Mouse (Mus musculus) layer of hippocampus, postnatal 10 days (tissue): ENCODE results near the gene Tas1r2. TPM values are rescaled to one million over a fixed set of nuclear protein-coding genes. Genes with fewer than 3 reads are reported as not detected.

Source experiments
- DNase-seq, 2 experiments: peaks; one replicate each; pipeline ENCODE4 v3.0.0; 2021; ENCODE audit warnings: low spot score in 2 of 2
- total RNA-seq, 2 experiments: library from RNA; stranded (reverse); gene quantifications; 2 replicates each; pipeline ENCODE4 v1.2.3; 2021

Tas1r2 gene
- total RNA-seq, 2 experiments from 2014 or later, result not detected

DNA sequence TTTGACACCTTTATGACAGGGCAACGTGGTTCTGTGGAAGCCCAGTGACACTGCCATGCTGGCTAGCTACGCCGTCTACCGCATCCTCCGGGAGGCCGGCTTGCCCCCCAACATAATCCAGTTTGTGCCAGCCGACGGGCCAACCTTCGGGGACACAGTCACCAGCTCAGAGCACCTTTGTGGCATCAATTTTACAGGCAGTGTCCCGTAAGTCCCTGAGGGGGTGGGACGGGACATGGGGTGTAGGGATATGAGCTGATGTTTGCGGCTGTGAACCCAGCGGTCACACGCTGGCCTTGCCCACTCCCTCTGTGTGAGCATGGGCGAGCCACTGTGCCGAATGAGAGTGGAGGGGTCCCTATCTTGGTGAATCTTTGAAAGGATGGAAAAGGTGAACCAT, 15.0 kb upstream of the Tas1r2 start:
- DNase-seq, result no peak

DNA sequence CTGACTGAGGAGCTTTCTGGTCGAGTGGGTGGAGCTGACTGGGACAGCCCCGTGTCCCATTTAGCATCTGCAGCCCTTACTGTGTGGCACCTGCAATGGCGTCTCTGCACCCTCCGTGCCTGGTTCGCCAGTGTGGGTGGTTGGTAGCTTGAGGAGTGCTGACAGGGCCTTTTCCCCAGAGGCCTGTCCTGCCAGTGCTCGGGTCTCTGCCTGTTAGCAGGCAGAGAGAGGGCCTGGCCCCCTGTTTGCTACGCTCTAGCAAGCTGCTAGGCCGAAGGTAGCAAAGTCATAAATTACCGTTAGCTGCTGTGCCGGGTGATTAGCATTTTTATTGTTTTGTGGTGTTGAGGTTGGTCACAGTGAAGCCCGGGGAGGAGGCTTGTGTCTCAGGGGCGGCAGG, 13.5 kb upstream of the Tas1r2 start:
- DNase-seq, result no peak

DNA sequence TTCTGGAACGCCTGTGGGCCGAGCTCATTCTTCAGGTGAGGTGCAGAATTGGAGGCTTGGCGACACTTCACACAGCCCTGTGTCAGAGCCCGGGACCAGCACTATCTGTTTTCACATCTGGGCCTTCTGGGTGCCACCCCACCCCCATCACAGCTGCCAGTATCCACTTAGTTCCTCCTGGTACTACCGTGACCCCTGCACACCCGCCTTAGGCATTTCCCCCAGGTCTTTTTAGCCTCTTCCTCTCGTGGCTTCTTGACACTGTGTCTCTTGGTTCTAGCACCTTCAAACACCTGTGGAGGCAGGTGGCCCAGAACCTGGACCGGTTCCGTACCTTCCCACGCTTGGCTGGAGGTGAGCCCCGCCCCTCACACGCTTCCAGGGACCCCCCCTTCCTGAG, 13.0 kb upstream of the Tas1r2 start:
- DNase-seq, result no peak

DNA sequence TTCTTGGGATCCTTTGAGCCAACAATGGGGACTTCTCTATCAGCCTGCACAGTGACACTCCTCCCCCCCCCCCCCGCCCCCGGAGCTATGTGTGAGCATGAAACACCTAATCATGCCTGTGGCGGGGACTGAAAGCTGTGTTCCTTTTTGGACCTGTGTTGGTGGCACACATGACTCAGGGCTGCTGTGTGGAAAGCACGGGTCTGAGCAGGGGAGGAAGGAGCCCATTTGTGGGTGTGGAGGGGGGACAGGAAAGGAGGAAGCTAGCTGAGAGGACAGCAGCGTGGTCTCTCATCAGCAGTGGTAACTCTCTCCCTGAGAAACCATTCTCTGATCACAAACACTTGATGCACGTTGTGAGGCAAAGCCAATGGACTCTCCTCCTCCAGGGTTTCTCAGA, 12.6 kb upstream of the Tas1r2 start:
- DNase-seq, result no peak

DNA sequence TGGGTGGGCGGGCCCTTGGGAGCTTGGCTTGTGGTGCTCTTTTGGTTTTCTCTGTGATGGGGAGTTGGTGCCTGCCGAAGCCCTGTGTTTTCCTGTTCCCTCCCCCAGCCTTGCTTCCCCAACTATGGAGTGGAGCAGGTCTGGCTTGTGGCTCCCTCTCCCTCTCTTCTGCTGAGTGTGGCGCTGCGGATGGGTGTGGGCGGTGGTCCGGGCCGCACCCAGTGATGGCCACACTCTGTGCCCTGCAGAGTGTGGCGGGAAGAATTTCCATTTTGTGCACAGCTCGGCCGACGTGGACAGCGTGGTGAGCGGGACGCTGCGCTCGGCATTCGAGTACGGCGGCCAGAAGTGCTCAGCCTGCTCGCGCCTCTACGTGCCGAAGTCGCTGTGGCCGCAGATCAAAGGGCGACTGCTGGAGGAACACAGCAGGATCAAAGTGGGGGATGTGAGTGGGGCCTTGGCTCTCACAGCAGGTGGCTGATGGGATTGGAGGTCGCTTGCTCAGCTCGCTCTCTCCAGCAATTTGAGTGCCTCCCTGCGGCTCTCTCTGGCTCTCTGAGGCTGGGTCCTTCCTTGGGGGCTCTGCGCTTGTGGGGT, 11.4 kb upstream of the Tas1r2 start:
- DNase-seq, result no peak

DNA sequence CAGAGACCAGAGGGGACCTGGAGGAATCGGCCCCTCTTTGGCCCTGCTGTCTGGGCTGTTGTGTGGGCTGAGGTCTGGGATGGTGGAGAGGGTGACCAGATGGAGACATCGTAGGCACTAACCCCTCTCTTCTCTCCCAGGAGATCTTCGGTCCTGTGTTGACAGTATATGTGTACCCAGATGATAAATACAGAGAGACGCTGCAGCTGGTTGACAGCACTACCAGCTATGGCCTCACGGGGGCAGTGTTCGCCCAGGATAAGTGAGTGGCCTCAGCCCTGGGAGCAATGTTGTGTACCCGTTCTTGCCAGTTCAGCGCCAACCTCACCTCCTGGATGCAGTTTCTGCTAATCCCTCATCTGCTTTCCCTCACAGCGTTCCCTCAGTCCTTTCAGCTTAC, 9.4 kb upstream of the Tas1r2 start:
- peak; percentile 91 to 92 for DNase-seq

DNA sequence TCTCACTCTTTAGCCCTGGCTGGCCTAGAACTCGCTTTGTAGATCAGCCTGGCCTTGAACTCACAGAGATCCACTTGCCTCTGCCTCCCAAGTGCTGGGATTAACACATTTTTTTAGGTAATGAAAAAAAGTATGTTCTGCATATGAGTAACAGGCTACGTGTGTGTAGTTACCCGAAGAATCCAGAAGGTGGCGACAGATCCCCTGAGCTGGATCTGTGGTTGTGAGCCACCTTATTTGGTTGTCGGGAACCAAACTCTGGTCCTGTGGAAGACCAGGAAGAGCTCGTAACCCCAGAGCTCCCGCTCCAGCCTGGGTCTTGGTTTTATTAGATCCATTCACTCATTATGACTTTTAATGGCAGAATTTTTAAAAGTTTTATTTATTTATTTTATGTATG, 6.4 kb upstream of the Tas1r2 start:
- DNase-seq, result no peak

DNA sequence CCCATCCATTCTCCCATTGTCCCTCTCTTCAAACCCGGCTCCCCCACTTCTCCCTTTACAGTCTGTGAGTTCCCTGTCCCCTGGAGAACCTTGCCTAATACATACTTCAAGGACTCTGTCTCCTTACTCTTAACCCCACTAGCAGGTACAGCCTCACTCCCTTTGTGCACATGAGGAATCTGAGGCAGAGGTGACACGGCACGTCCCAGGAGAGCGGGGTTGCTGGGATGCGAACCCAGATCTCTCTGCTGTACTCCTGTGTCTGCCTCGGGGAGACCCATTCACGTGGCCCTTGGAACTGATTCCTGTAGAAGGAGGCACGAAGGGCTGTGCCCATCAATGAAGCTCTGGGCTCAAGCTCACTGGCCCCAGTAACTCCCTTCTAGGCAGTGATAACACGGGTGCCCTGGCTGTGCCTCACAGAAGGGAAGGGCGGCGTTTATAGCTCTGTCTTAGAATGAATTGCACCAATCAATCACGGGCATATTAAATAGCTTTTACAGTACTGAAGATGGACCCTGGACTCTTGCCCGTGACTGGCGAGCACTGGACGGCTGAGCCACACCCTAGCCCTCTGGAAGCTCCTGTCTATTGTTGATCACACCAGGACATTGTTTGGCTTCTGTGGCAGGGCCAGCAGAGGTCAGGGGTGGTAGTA, 3.1 kb upstream of the Tas1r2 start:
- DNase-seq, result no peak

DNA sequence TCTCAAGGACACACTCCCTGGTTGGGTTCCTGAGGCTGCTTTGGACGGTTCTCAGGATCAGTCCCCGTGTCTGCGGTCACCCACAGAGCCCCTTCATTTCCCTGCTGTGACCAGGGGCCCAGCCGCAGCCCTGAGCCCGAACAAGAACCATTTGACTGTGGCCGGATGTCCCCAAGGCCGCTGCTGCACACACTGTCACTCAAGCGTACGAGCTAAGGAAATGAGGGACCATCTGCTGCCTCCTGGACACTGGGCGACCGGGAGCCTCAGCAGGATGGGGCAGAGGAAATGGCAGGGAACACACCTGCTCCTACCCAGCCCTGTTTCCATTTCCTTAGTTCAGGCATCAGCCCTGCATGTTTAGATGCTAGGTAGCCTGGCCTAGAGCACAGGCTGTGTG, 2.4 kb upstream of the Tas1r2 start:
- DNase-seq, result no peak

DNA sequence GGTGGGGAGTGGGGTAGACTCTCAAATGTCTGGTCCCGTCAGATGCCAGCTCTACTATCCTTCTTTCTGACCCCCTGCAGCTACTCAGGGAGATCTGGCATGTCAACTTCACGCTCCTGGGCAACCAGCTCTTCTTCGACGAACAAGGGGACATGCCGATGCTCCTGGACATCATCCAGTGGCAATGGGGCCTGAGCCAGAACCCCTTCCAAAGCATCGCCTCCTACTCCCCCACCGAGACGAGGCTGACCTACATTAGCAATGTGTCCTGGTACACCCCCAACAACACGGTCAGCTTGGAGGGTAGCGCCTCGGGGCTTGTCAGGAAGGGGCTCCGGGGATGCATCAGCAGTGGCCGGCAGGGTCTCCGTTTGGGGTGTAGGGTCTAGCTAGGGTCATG, 8.6 kb downstream of the Tas1r2 start:
- peak in 1 of 2 experiments; percentile 29 for DNase-seq

DNA sequence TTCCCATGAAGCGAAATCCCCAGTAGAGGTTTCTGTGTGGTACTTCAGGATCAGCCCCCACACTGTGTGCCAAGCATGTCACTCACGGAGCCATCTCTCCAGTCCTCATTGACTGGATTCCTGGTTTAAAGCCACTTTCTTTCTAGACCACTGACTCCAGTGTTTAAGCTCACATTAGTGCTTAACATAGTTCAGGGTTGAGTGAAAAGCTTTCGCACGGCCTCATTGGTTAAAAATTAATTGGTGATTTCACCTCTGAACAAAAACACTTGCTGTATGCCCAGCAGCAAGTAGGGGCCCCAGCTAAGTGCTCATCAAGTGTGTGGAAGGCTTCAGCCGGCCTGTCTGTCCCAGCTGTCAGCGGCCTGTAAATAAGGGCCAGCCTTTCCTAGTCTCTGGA, 14.3 kb downstream of the Tas1r2 start:
- DNase-seq, result no peak

DNA sequence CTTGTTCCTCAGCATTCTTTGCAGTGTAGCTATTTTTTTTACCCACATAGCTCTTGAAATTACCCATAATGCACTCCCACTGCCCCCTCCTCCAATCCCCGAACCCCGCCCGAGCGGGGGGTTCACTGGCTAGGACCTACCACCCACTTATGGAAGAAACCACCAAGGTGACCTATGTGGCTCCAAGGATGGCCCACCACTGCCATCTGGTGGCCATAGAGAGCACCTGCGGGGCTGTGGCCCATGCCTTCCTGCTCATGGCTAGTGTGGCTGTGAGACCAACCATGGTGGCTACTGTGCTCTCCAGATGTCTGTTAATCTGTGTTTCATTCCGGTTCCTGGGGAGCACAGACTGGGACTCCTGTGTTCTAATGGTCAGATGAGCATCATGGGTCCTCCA, 16.5 kb downstream of the Tas1r2 start:
- peak; percentile 49 to 66 for DNase-seq

DNA sequence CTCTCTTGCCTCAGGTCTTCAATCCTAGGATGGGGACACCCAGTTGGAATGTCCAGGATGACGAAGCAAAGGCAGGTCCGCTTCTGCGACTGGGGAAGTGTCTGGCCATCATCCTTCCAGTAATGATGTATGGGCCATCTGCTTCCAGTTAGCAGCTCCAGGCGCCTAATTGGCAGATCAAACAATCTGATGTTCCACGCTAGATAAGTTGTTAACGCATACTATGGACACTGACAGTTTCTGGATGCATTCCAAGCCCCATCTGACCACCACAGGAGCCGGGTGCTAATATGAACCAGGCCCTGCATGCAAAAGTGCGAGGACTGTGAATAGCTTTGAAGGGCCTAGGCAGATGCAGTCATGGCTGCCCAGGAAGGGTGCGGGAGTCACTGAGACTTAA, 22.4 kb downstream of the Tas1r2 start:
- no peak for DNase-seq

DNA sequence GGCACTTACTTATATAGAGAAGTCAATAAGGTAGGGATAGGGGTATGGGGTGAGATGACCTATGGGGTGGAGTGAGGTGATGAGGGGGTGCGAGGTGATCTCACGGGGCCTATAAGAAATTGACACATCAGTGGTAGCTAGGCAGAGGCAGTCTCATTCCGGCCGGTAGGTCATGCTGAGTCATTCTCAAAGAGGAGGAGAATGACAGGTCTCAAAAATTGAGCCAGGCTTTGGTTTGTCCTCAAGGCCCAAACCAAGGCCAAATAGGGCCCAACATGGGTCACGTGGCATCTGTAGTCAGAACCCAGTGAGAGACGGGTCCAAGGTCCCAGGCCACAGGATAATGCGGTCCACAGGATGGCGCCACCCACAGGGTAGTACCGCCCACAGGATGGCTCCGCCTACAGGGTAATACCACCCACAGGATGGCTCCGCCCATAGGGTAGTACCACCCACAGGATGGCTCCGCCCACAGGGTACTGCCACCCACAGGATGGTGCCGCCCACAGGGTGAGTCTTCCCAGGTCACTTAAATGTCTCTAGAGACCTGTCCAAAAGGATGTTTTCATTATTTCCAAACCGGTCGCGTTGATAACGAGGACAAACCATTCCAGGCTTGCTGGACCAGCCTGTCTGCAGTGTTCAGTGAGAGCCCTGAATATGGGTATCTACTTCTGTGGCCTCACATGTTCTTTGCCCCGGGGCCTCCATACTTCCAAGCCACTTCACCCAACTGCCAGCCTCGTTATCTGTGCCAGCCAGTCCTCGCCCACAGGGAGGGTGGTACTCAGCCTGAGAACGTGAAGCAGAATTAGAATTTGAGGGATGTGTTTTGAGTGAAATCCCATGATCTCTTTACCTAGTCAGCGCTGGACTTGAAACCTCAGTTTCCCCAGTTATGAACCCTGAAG, 30.6 kb downstream of the Tas1r2 start:
- DNase-seq, result no peak

DNA sequence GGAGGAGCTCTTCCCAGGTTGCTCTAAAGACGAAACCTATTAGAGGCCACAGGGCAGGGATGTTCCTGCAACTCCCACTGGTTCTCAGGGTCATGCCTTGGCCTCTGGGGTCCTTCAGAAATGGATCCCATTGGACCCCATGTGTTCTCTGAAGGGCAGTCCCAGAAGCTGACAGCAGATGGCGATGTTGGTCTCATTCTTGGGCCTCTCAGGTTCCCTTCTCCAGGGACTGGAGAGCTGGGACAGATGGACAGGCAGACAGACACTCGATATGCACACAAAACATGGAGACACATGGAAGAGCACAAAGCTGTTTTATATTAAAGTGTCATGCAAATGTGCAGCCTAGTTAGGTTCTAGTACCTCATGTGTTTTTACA, 31.3 kb downstream of the Tas1r2 start:
- DNase-seq, result peak; percentile 84 to 85

DNA sequence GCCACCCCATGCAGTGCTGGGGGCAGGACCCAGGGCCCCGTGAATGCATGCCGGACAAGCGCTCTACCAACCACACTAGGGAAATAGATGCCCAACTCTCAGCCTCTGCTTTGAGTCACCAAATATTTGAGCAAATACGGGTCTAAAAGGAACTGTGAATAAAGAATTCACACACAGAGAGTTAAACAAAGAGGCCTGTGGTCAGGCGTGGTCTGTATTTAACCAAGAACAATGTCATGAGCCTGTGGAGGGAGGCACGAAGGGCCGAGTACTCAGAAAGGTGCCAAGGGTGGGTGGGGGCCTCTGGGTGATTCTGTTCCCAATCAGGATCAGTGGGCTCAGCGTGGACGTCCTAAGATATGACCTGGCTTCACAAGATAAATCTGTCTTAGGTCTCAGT, 34.7 kb downstream of the Tas1r2 start:
- no peak for DNase-seq

DNA sequence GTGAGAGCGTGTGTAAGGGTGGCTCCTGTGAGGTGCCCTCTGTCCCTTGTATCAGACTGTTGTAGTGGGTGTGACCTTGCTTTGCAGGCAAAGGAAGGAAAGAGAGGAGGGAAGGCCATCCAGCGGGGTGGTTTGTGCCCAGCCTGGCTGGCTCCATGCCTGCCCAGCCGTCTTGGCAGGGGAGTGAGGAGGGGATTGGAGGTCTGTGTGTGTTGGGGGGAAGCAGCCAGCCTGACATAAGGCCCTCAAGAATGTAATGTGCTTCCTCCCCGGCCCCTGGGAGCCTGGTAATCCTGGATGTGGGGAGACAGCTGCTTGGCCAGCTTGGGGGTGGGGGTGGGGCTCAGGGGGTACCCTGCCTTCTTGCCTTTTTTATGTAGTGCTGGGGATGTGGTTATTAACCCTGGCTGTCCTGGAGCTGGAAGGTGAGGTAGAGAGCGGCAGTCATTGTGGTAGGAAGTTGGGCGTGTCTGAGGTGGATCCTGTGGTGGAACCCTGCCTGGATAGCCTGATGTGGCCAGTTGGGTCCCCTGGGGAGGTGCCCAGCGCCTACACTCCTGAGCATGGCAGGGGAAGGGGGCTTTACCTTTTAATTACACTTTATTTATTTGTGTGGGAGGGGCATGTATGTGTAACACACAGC, 36.4 kb downstream of the Tas1r2 start:
- no peak for DNase-seq

DNA sequence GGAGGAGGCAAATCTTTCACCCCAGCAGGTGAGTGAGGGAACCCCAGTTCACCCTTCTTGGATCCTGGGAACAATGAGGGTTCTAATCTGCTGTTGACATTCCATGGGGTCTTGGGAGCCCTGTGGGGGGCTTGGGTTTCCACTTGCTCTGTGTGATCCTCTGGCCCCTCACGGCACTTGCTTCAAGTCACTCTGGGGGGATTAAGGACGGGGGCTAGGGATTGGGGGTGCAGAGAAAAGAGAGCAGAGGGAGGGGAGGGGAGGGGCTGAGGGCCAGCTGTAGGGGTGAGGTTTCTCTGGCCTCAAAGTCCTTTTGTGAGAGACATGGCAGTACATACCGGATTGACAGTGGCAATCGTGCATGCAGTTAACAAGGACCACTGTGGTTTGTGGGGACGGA, 40.0 kb downstream of the Tas1r2 start:
- no peak for DNase-seq

DNA sequence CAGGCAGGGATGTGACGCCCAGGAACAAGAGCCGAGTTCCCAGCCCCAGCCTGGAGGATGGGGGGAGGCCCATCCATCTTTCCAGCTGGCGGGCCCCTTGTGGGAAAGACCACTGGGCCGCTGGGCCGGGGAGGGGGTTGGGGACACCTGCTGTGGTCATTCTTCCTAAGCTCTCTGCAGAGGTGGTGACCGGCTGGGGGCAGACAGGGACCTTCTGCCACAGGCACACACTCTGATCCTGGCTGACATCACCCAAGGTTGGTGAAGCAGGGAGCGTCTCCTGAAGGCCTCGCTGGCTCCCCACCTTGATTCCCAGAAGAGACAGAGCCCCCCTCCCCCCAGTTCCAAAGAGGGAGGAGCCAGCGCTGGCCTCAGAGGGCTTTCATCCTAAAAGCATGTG, 44.4 kb downstream of the Tas1r2 start:
- DNase-seq, result no peak

DNA sequence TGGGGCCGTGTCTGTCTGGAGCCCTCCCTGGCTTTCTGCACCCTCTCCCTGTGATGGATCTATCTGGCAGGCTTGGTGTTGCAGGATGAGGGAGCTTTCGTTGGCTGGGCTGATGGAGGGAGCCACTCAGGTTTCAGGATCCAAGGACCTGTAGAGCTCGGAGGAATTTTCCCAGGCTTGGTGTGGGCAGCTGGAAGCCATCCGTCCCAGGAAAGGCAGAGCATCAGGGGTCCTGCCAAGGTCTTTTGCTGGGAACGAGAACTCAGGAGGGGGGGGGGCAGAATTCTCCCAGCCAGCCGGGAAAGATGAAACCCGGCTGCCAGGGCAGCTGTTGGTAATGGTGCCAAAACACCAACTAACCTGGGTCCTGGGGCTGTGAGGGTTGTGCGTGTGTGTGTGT, 45.3 kb downstream of the Tas1r2 start:
- DNase-seq, result no peak

DNA sequence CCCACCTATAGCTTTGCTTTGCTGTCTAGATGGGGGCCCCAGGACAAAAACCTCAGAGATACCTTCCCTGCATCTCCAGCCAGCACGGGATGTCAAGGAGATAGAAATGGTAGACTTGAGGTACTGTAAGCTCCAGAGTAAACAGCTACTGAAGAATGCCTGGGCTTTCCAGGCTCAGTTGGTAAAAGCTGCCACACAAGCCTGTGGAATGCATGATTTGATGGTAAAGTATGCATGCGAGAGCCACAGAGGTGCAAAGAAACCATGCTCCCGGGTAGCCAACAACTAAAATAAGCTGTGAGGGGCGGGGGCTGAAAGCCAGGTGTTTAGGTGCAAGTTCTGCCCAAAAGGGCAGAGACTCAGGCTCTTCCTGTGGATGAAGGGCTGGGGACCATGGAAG, 49.6 kb downstream of the Tas1r2 start:
- DNase-seq, result no peak

DNA sequence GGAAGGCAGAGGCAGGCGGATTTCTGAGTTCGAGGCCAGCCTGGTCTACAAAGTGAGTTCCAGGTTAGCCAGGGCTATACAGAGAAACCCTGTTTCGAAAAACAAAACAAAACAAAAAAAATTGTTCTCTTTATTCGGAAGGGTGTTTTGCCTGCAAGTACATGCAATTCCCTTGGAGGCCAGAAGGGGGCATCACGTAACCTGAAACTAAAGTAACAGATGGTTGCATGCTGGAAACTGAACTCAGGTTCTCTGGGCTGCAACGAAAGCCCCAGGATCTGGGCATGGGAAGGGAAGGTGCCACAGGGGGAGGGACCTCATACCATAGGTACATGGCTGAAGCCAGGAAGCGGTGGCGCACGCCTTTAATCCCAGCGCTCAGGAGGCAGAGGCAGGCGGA, 50.1 kb downstream of the Tas1r2 start:
- DNase-seq, result no peak
